Mouse (Mus musculus) hindbrain, embryonic 10.5 days (tissue): ENCODE data around the gene Slc4a7. TPM values are rescaled to one million over a fixed set of nuclear protein-coding genes. Genes with fewer than 3 reads are reported as not detected.

ENCODE experiments used
- DNase-seq: peaks from one replicate; pipeline ENCODE4 v3.0.0-alpha.2; 2017; ENCODE audit warnings: low spot score
- H3K27ac ChIP-seq: fragments of 300-500 bp; sonication (generic); 2 replicates; pipeline ENCODE4 v1.5.1; 2016; ENCODE audit warnings: mild to moderate bottlenecking, moderate library complexity
- H3K27me3 ChIP-seq: fragments of 300-500 bp; sonication (generic); 2 replicates; pipeline ENCODE4 v1.6.1; 2016; ENCODE audit warnings: mild to moderate bottlenecking; ENCODE audit not compliant: poor library complexity, insufficient read depth, severe bottlenecking
- H3K36me3 ChIP-seq: fragments of 300-500 bp; sonication (generic); 2 replicates; pipeline ENCODE4 v1.6.1; 2016; ENCODE audit warnings: mild to moderate bottlenecking, moderate library complexity
- H3K4me1 ChIP-seq: fragments of 300-500 bp; sonication (generic); replicated peaks from 2 replicates; pipeline ENCODE4 v1.6.1; 2016; ENCODE audit warnings: mild to moderate bottlenecking
- H3K4me3 ChIP-seq: fragments of 300-500 bp; sonication (generic); 2 replicates; pipeline ENCODE4 v1.5.1; 2016; ENCODE audit warnings: mild to moderate bottlenecking, moderate library complexity
- H3K9me3 ChIP-seq: fragments of 300-500 bp; sonication (generic); 2 replicates; pipeline ENCODE4 v1.6.1; 2016; ENCODE audit warnings: mild to moderate bottlenecking, moderate library complexity
- WGBS: fragments of 180-500 bp; shearing (Covaris S2); methylation state at CpG from one replicate; pipeline ENCODE4 v1.1.7; 2016; 5-methylcytosine and 5-hydroxymethylcytosine counted together
- polyA plus RNA-seq: library from polyadenylated mRNA; unstranded; fragments of >200 nt; fragmentation: Nextera tagmentation; extraction: Ambion mirVana; gene quantifications from 2 replicates; pipeline ENCODE4 v1.2.1, GENCODE M21; 2016

Gene Slc4a7
- polyA plus RNA-seq: 28.3 and 32.8 TPM in 2 replicates

GRCm38 (mm10) chr14:14701710-14702329, at the start of gene Slc4a7:
Gene Slc4a7, plus strand, starts transcription at chr14:14702279.
- Histone ChIP-seq H3K9me3 (no peaks in the 10 kb centered on the region), H3K4me1 (peaks cover 24% of the 10 kb centered on the region), H3K27ac (peak within 1 kb of the TSS; percentile 99), H3K36me3 (peaks cover under 1% of the 10 kb centered on the region; the same call in 1 of the 2 replicates), H3K27me3 (no peaks in the 10 kb centered on the region), H3K4me3 (peak within 1 kb of the TSS; percentile 90)
- WGBS: 88% methylated on average over 5 of the region's 5 CpGs
- no peak for DNase-seq

GRCm38 (mm10) chr14:14670597-14670996, 31.5 kb upstream of the Slc4a7 start:
- Histone ChIP-seq H3K36me3 (no peaks in the 10 kb centered on the region), H3K4me1 (no peaks in the 10 kb centered on the region), H3K27me3 (no peaks in the 10 kb centered on the region), H3K27ac (no peak overlapping the region), H3K4me3 (no peak overlapping the region), H3K9me3 (no peaks in the 10 kb centered on the region)
- 76% methylated on average over 1 of the region's 1 CpGs for WGBS
- DNase-seq: no peak

- H3K27me3 ChIP-seq: no peaks in the 10 kb centered on the region
- no peak overlapping the region for H3K27ac ChIP-seq
- no peaks in the 10 kb centered on the region for H3K9me3 ChIP-seq
- DNase-seq: no peak
- 79% methylated on average over 4 of the region's 4 CpGs for WGBS
- no peaks in the 10 kb centered on the region for H3K4me1 ChIP-seq
- H3K4me3 ChIP-seq: no peak overlapping the region
- no peaks in the 10 kb centered on the region for H3K36me3 ChIP-seq
These were observed 20.5 kb upstream of the Slc4a7 start for GRCm38 (mm10) chr14:14681611-14682010.

- H3K4me3 ChIP-seq: no peak overlapping the region
- H3K27me3 ChIP-seq: no peaks in the 10 kb centered on the region
- no peak for DNase-seq
- H3K36me3 ChIP-seq: no peaks in the 10 kb centered on the region
- no peaks in the 10 kb centered on the region for H3K9me3 ChIP-seq
- WGBS: 82% methylated on average over 4 of the region's 4 CpGs
- H3K27ac ChIP-seq: no peak overlapping the region
- H3K4me1 ChIP-seq: no peaks in the 10 kb centered on the region
These were observed 17.3 kb upstream of the Slc4a7 start for GRCm38 (mm10) chr14:14684771-14685170.

GRCm38 (mm10) chr14:14686101-14686551, 16.0 kb upstream of the Slc4a7 start:
- Histone ChIP-seq H3K4me1 (no peaks in the 10 kb centered on the region), H3K9me3 (no peaks in the 10 kb centered on the region), H3K4me3 (no peak overlapping the region), H3K27me3 (no peaks in the 10 kb centered on the region), H3K36me3 (no peaks in the 10 kb centered on the region), H3K27ac (no peak overlapping the region)
- no peak for DNase-seq
- WGBS: 80% methylated on average over 7 of the region's 7 CpGs

- DNase-seq: no peak
- H3K9me3 ChIP-seq: no peaks in the 10 kb centered on the region
- 78% methylated on average over 7 of the region's 7 CpGs for WGBS
- no peak overlapping the region for H3K4me3 ChIP-seq
- no peaks in the 10 kb centered on the region for H3K36me3 ChIP-seq
- no peaks in the 10 kb centered on the region for H3K27me3 ChIP-seq
- no peaks in the 10 kb centered on the region for H3K4me1 ChIP-seq
- no peak overlapping the region for H3K27ac ChIP-seq
These were observed 14.7 kb upstream of the Slc4a7 start for GRCm38 (mm10) chr14:14687258-14687890.

GRCm38 (mm10) chr14:14702399-14703345, 593 bp downstream of the Slc4a7 start:
- Histone ChIP-seq H3K27me3 (no peaks in the 10 kb centered on the region), H3K27ac (peak overlapping the region; percentile 99), H3K9me3 (no peaks in the 10 kb centered on the region), H3K36me3 (peaks cover 9% of the 10 kb centered on the region), H3K4me3 (peak overlapping the region; percentile 90), H3K4me1 (peaks cover 28% of the 10 kb centered on the region)
- under 1% methylated on average over 64 of the region's 85 CpGs for WGBS
- peak; percentile 95 for DNase-seq

- peak; percentile 78 for DNase-seq
- H3K9me3 ChIP-seq: no peaks in the 10 kb centered on the region
- H3K27ac ChIP-seq: peak overlapping the region; percentile 99
- no peaks in the 10 kb centered on the region for H3K27me3 ChIP-seq
- under 1% methylated on average over 60 of the region's 60 CpGs for WGBS
- peak overlapping the region; percentile 90 for H3K4me3 ChIP-seq
- peaks cover 28% of the 10 kb centered on the region for H3K4me1 ChIP-seq
- peaks cover 16% of the 10 kb centered on the region for H3K36me3 ChIP-seq
These were observed 1.3 kb downstream of the Slc4a7 start for GRCm38 (mm10) chr14:14703346-14703871.

- peak overlapping the region; percentile 90 for H3K4me3 ChIP-seq
- no peaks in the 10 kb centered on the region for H3K9me3 ChIP-seq
- 0 out of 2 replicates have a peak overlapping the region, but pooled peaks have one; percentile 23 for H3K27ac ChIP-seq
- DNase-seq: no peak
- H3K36me3 ChIP-seq: peaks cover 27% of the 10 kb centered on the region
- H3K4me1 ChIP-seq: peaks cover 28% of the 10 kb centered on the region
- H3K27me3 ChIP-seq: no peaks in the 10 kb centered on the region
- WGBS: 83% methylated on average over 2 of the region's 2 CpGs
These were observed 2.6 kb downstream of the Slc4a7 start for GRCm38 (mm10) chr14:14704651-14705050.

- H3K36me3 ChIP-seq: peaks cover 32% of the 10 kb centered on the region
- WGBS: 85% methylated on average over 3 of the region's 3 CpGs
- H3K4me1 ChIP-seq: peaks cover 28% of the 10 kb centered on the region
- H3K4me3 ChIP-seq: peak overlapping the region; percentile 90; the same call in 1 of the 2 replicates
- no peaks in the 10 kb centered on the region for H3K9me3 ChIP-seq
- no peak for DNase-seq
- H3K27ac ChIP-seq: no peak overlapping the region
- H3K27me3 ChIP-seq: no peaks in the 10 kb centered on the region
These were observed 3.0 kb downstream of the Slc4a7 start for GRCm38 (mm10) chr14:14705126-14705525.

- Histone ChIP-seq H3K4me1 (peaks cover 28% of the 10 kb centered on the region), H3K9me3 (no peaks in the 10 kb centered on the region), H3K27ac (no peak overlapping the region), H3K27me3 (no peaks in the 10 kb centered on the region), H3K36me3 (peaks cover 44% of the 10 kb centered on the region), H3K4me3 (no peak overlapping the region)
- 91% methylated on average over 1 of the region's 1 CpGs for WGBS
- DNase-seq: no peak
These were observed 4.3 kb downstream of the Slc4a7 start for GRCm38 (mm10) chr14:14706381-14706780.

GRCm38 (mm10) chr14:14707061-14707460, 5.0 kb downstream of the Slc4a7 start:
- H3K4me3 ChIP-seq: no peak overlapping the region

More at GRCm38 (mm10) chr14:14707061-14707460, 5.0 kb downstream of the Slc4a7 start:
- H3K9me3 ChIP-seq: no peaks in the 10 kb centered on the region
- H3K27me3 ChIP-seq: no peaks in the 10 kb centered on the region
- DNase-seq: no peak
- peaks cover 28% of the 10 kb centered on the region for H3K4me1 ChIP-seq
- H3K36me3 ChIP-seq: peaks cover 51% of the 10 kb centered on the region
- WGBS: 56% methylated on average over 1 of the region's 1 CpGs
- no peak overlapping the region for H3K27ac ChIP-seq
